Mouse (Mus musculus) heart, postnatal 14 days (tissue): ENCODE results near the gene Tmem236. TPM values are rescaled to one million over a fixed set of nuclear protein-coding genes. Genes with fewer than 3 reads are reported as not detected.

Experiments used
- DNase-seq, 2 experiments: peaks; one replicate each; pipeline ENCODE4 v3.0.0; 2021 to 2022
- intact Hi-C: fragments of 180-260 bp; cut with DNase I; formaldehyde crosslinking; loops from one replicate; pipeline ENCODE4 v1.15.1; 2025
- microRNA-seq, 2 experiments: library from miRNA; unstranded; fragments of <30 nt; microRNA quantifications; one replicate each; pipeline ENCODE4 v1.2.0; 2021 to 2022
- total RNA-seq, 2 experiments: library from RNA; stranded (reverse); gene quantifications; 2 replicates each; pipeline ENCODE4 v1.2.3; 2021

Gene Tmem236
- total RNA-seq, 2 experiments from 2014 or later, result 0.07 TPM; not detected in 1

DNA sequence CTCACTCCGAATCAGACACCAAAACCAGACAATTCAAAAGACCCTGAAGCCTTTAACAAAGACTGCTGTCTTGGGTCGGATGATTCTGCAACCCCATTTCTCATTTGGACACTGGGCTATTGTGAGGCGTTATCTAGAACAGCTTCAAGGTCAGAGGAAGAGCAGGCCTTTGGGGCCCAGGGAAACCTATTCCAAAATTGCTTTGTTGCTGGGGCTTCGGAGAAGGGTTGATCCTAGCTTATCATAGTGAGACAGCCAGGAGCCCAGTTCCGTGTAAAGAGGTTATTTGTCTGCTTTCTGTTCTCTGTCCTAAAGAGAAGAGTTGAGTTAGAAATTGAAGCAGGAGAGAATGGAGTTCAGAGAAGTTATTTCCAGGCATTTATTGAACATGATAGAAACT lies 64.8 kb downstream of the Tmem236 start:
- no peak for DNase-seq
- intact Hi-C loops, result no loop called here

DNA sequence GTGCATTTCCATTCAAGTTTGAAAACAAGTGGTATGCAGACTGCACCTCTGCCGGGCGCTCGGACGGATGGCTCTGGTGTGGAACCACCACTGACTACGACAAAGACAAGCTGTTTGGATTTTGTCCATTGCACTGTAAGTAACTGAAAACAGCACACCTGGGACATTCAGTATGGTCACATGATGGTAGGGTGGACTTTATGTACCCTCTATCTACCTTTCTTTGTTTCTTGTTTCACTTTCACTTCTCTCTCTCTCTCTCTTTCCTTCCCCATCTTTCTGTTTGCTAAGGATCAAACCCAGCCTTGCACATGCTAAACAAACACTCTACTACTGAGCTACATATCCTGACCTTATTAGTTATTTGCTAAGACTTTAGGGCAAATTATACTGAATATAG lies 69.8 kb downstream of the Tmem236 start:
- intact Hi-C loops, result no loop called here

DNA sequence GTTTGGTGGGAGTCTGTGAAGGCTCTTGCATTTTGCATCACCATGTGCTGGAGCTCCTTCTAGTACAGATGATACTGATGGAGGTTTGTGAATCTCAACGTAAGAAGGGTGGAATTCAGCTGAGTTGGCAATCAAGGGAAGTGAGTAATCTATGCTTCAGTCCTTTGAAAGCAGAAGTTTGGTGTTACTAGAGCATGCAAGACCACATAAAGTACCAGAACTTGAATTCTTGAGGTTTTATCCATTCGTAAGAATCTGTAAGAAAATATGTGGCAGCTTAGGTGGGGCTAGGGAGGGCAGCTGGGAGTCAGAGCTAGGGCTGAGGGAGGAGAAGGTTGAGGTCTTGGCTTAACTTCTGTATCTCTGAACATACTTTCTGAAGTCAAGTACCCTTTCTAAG lies 70.3 kb downstream of the Tmem236 start:
- DNase-seq, result no peak
- intact Hi-C loops, result no loop called here

More for the DNA sequence above, 69.8 kb downstream of the Tmem236 start:
- DNase-seq, result no peak

DNA sequence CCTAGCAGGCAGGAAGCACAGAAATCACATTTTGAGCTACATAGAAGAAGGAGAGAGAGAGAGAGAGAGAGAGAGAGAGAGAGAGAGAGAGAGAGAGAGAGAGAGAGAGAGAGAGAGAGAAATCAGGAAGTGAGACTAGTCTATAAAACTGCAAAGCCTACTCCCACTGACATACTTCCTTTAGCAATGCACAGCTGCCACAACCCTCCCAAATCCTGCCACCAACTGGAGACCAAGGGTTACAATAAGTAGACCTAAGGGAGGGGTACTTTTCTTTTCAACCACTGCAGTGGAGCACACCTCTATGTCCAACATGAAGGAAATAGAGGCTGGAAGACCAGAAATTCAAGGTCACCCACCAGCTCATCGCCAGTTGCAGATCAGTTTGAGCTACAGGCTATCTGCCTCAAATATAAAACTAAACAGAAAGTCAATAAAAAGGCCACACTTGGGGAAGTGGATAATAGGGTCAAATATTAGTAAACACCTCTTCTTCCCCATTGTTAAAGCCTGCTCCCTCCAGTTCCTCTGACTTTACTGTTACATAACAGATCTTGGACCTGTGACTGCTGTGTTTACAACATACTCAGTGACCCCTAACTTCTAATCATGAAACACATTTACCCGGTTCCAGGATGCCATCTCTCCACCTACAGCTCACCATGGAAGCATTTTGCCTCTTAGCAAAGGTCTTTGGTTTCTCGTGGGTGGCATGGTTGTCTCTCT lies 75.7 kb downstream of the Tmem236 start:
- DNase-seq, result no peak
- intact Hi-C loops, result no loop called here

DNA sequence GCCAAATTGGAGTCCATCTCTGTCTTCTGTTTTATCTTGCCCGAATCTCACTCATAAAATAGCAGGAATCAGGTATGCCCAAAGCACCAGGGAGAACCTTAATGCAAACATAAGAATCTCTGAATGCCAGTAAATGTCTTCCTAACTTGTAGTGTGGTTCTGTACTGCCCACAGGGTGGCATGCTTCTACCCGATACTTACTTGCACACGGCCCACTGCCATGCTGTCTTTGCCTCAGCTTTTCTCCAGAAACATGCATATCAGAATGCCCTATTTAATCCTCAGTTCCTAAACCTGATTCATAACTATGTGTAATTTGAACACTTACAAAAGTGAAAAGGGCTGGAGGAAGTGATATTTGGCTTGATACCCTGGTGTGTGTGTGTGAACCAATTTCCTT lies 77.6 kb downstream of the Tmem236 start:
- DNase-seq, result no peak
- intact Hi-C loops, result no loop called here

DNA sequence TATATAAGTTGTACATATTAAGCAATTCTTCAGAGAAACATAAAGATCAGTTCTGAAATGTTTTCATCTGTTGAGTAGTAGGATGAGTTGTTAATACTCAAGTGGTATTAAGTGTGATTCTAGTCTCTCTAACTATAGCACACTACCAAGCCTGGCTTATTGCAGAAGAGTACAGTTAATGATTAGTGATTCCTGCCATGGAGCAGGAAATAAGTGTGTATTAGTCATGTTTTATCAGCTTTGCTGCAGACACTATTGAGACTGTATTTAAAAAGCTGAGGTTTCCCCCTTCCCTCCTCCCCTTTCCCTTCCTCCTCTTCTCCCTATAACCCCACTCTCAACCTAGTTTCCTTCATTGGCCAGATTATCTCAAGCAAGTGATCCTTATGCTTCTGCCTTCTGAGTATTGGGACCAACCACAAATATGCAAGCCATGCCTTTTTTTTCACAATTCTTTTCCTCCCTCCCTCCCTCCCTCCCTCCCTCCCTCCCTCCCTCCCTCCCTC lies 84.1 kb downstream of the Tmem236 start:
- intact Hi-C loops, result no loop called here
- no peak for DNase-seq

GRCm38 (mm10) chr2:14262090-14262489 lies 87.8 kb downstream of the Tmem236 start:
- intact Hi-C loops, result no loop called here
- no peak for DNase-seq

GRCm38 (mm10) chr2:14269160-14269559 lies 94.8 kb downstream of the Tmem236 start:
- DNase-seq, result peak in 1 of 2 experiments; percentile 12
- intact Hi-C loops, result no loop called here

Small RNAs within 50 kb of the gene (microRNA-seq; reads per million reads assigned to microRNA genes)
- gene Mir511, result 0.60 to 14.5 reads per million in 2 experiments

Other genes with a start within 250 kb of the Tmem236 start
- gene Hacd1, start 118.4 kb upstream of the Tmem236 start, total RNA-seq, result 100 to 1,000 TPM; 186 to 206 TPM
- gene Stam, start 100.4 kb upstream of the Tmem236 start, total RNA-seq, result 10 to 100 TPM; 29.5 to 30.9 TPM
- 10 to 100 TPM; 20.7 to 23.3 TPM for gene Mrc1, start 54.9 kb downstream of the Tmem236 start, total RNA-seq
- under 1 TPM in 1 of 2 experiments, not detected in 1; 0.14 TPM for gene Slc39a12, start 213.8 kb downstream of the Tmem236 start, total RNA-seq